Mouse (Mus musculus): ENCODE data around the gene Sppl2c. TPM values are rescaled to one million over a fixed set of nuclear protein-coding genes. Genes with fewer than 3 reads are reported as not detected.

Sppl2c gene
- polyA plus RNA-seq, 1 experiment from 2014 or later: not detected

DNA sequence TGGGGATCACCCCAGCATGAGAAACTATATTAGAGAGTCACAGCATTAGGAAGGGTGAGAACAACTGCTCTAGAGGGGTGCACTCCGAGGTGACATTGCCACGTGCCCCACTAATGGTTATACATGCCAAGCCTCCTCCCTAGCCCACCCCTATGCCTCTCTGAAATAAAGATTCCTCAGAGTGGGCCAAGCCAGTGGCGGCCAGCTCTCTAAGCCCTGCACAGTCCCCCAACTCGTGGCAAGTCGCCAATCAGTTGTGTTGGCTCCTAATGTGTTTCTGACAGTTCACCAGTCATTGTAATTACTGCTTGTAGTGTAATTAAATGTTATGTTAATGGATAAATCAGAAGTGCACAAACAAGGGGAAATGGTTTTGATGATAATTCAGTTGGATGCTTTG is 6.3 kb upstream of the Sppl2c start:
- no peak for ATAC-seq (replicated peaks; ENCODE audit: low FRiP score)
- H3K4me1 ChIP-seq (replicated peaks; ENCODE audit: control insufficient read depth, insufficient read depth, low read length): no peaks in the 10 kb centered on the region

DNA sequence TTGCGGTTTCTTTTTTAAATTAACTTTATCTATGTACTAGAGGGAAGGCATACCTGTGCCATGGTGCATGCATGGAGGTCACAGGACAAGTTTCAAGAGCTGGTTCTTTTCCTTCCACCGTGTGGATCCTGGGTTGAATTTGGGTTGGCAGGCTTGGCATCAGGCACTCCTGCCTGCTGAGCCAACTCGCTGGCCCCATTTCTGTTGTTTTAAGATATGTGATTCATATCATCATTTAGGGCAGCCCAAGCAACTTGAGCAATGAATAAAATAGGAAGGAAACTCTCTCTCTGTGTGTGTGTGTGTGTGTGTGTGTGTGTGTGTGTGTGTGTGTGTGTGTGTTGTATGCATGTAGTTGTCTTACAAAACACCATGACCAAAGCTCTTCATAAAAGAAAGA is 4.0 kb upstream of the Sppl2c start:
- Histone ChIP-seq H3K27me3 (replicated peaks; ENCODE audit: control insufficient read depth, insufficient read depth, low read length) (no peaks in the 10 kb centered on the region), H3K27ac (ENCODE audit: low read depth, low read length) (no peak overlapping the region), H3K4me1 (replicated peaks; ENCODE audit: control insufficient read depth, insufficient read depth, low read length) (no peaks in the 10 kb centered on the region), H3K4me3 (ENCODE audit: low read depth, low read length) (no peak overlapping the region), H3K9me3 (ENCODE audit: control insufficient read depth, low read length) (no peaks in the 10 kb centered on the region), H3K36me3 (ENCODE audit: control insufficient read depth, insufficient read depth, low read length) (no peaks in the 10 kb centered on the region), H3K4me2 (no peak overlapping the region), H3K9ac (ENCODE audit: low read depth, low read length) (no peak overlapping the region)
- 58% methylated on average over 3 of the region's 3 CpGs for WGBS
- DNase-seq (ENCODE audit: low spot score) (no peak), ATAC-seq (replicated peaks; ENCODE audit: low FRiP score) (no peak)

More for the DNA sequence above, 6.3 kb upstream of the Sppl2c start:
- Histone ChIP-seq H3K27me3 (replicated peaks; ENCODE audit: control insufficient read depth, insufficient read depth, low read length) (no peaks in the 10 kb centered on the region), H3K4me3 (ENCODE audit: low read depth, low read length) (no peak overlapping the region), H3K9ac (ENCODE audit: low read depth, low read length) (no peak overlapping the region), H3K4me2 (no peak overlapping the region), H3K9me3 (ENCODE audit: control insufficient read depth, low read length) (no peaks in the 10 kb centered on the region), H3K27ac (ENCODE audit: low read depth, low read length) (no peak overlapping the region), H3K36me3 (ENCODE audit: control insufficient read depth, insufficient read depth, low read length) (no peaks in the 10 kb centered on the region)
- WGBS: 69% methylated on average over 5 of the region's 5 CpGs
- no peak for DNase-seq (ENCODE audit: low spot score)

DNA sequence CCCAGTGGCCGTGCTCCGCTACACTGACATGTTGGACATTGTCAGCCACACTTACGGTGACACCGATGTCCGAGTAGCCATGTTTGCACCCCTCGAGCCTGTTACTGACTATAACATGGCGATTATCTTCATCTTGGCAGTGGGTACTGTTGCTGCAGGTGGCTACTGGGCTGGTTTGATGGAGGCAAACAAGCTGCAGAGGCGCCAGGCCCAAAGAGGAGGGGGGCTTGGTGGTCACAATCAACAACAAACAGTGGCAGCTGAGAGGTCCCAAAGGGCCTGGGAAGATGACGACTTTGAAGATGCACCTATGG is 667 bp downstream of the Sppl2c start:
- H3K36me3 ChIP-seq (ENCODE audit: control insufficient read depth, insufficient read depth, low read length): no peaks in the 10 kb centered on the region

DNA sequence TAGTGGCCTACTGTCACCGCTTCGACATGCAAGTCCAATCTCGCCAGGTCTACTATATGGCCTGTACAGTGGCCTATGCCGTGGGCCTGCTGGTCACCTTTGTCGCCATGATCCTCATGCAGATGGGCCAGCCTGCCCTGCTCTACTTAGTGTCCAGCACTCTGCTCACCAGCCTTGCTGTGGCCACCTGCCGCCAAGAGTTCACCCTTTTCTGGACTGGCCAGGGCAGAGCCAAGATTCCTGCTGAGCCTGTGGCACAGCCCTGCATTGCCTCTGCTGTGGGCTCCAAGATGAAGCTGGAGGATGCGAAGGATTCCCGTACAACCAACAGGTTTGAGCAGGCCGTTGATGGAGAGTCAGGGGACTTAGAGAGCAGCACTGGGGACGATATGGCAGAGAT is 1.6 kb downstream of the Sppl2c start:
- Histone ChIP-seq H3K36me3 (ENCODE audit: control insufficient read depth, insufficient read depth, low read length) (no peaks in the 10 kb centered on the region), H3K4me3 (ENCODE audit: low read depth, low read length) (no peak overlapping the region), H3K4me1 (replicated peaks; ENCODE audit: control insufficient read depth, insufficient read depth, low read length) (no peaks in the 10 kb centered on the region), H3K27me3 (replicated peaks; ENCODE audit: control insufficient read depth, insufficient read depth, low read length) (no peaks in the 10 kb centered on the region; the same call in 1 of the 2 replicates), H3K27ac (ENCODE audit: low read depth, low read length) (no peak overlapping the region), H3K9ac (ENCODE audit: low read depth, low read length) (no peak overlapping the region), H3K9me3 (ENCODE audit: control insufficient read depth, low read length) (no peaks in the 10 kb centered on the region), H3K4me2 (no peak overlapping the region)
- DNase-seq (ENCODE audit: low spot score) (no peak), ATAC-seq (replicated peaks; ENCODE audit: low FRiP score) (no peak)
- WGBS: 90% methylated on average over 10 of the region's 10 CpGs

More for the DNA sequence above, 667 bp downstream of the Sppl2c start:
- no peaks in the 10 kb centered on the region for H3K4me1 ChIP-seq (replicated peaks; ENCODE audit: control insufficient read depth, insufficient read depth, low read length)
- no peak for DNase-seq (ENCODE audit: low spot score)
- H3K27ac ChIP-seq (ENCODE audit: low read depth, low read length): no peak overlapping the region
- no peaks in the 10 kb centered on the region for H3K9me3 ChIP-seq (ENCODE audit: control insufficient read depth, low read length)
- H3K27me3 ChIP-seq (replicated peaks; ENCODE audit: control insufficient read depth, insufficient read depth, low read length): no peaks in the 10 kb centered on the region; the same call in 1 of the 2 replicates
- no peak overlapping the region for H3K4me3 ChIP-seq (ENCODE audit: low read depth, low read length)
- H3K9ac ChIP-seq (ENCODE audit: low read depth, low read length): no peak overlapping the region
- ATAC-seq (replicated peaks; ENCODE audit: low FRiP score): no peak
- 89% methylated on average over 9 of the region's 9 CpGs for WGBS
- H3K4me2 ChIP-seq: no peak overlapping the region

DNA sequence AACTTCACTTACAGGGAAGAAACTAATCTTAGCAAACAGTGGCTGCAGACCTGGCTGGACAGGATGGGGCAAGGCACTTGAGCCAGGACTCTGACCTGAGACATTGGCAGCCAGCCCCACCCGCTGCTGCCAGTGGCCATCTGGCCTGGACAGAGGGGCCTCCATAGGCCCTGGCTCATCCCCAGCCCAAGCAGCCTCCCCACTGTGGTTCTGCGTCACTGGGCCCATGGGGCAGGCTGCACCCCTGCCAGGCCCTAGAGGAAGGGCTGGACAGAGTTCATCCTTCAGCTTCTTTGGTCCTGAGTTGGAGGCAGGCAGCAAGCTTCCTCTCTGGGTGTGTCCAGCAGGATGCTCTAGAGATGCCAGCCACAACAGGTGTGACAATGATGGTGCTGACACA is 3.9 kb downstream of the Sppl2c start:
- Histone ChIP-seq H3K27me3 (replicated peaks; ENCODE audit: control insufficient read depth, insufficient read depth, low read length) (no peaks in the 10 kb centered on the region; the same call in 1 of the 2 replicates), H3K27ac (ENCODE audit: low read depth, low read length) (no peak overlapping the region), H3K4me2 (no peak overlapping the region), H3K4me3 (ENCODE audit: low read depth, low read length) (no peak overlapping the region), H3K36me3 (ENCODE audit: control insufficient read depth, insufficient read depth, low read length) (no peaks in the 10 kb centered on the region), H3K9me3 (ENCODE audit: control insufficient read depth, low read length) (no peaks in the 10 kb centered on the region), H3K9ac (ENCODE audit: low read depth, low read length) (no peak overlapping the region), H3K4me1 (replicated peaks; ENCODE audit: control insufficient read depth, insufficient read depth, low read length) (no peaks in the 10 kb centered on the region)
- WGBS: 72% methylated on average over 2 of the region's 2 CpGs
- DNase-seq (ENCODE audit: low spot score) (no peak), ATAC-seq (replicated peaks; ENCODE audit: low FRiP score) (no peak)

DNA sequence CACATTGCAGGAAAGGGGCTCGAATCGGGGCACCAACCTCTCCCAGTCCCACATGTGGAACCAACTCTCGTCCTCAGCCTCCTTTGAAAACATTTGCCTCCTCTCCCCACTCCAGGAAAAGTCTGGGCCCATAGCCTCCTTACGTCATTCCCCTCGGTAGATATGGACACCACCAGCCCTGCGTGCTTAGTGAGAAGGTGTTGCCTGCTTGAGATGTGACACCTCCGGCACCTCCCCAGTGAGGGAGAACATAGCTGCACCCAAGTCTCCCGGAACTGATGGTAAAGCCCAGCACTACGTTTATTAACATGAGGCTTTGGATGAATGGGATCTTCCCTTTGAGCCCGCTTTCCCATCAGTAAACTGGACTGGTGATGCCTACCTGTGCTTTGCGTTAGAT is 9.3 kb downstream of the Sppl2c start:
- no peak overlapping the region for H3K4me3 ChIP-seq (ENCODE audit: low read depth, low read length)
- peaks cover 11% of the 10 kb centered on the region for H3K27me3 ChIP-seq (replicated peaks; ENCODE audit: control insufficient read depth, insufficient read depth, low read length)
- H3K36me3 ChIP-seq (ENCODE audit: control insufficient read depth, insufficient read depth, low read length): no peaks in the 10 kb centered on the region
- H3K27ac ChIP-seq (ENCODE audit: low read depth, low read length): no peak overlapping the region
- no peaks in the 10 kb centered on the region for H3K9me3 ChIP-seq (ENCODE audit: control insufficient read depth, low read length)
- no peak for DNase-seq (ENCODE audit: low spot score)
- no peak overlapping the region for H3K9ac ChIP-seq (ENCODE audit: low read depth, low read length)
- no peaks in the 10 kb centered on the region for H3K4me1 ChIP-seq (replicated peaks; ENCODE audit: control insufficient read depth, insufficient read depth, low read length)
- WGBS: 69% methylated on average over 11 of the region's 11 CpGs
- H3K4me2 ChIP-seq: no peak overlapping the region
- no peak for ATAC-seq (replicated peaks; ENCODE audit: low FRiP score)

DNA sequence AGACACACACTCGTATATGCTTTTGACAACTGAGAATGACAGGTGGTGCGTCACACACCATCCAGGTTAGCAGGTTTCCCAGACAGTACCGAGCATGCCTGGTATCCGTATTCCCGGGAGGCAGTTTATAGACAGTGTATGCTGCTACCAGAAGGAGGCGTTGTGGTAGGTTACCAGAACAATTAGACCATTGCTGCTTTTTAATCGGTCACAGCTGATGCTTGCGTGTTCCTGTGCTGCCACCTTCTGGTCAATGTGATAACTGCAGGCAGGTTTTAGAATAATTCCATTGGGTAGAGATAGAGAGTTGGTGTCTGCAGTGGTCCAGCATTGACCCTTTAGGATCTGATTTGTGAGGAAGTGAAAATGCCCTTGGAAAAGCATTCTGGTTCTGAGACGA is 9.7 kb downstream of the Sppl2c start:
- Histone ChIP-seq H3K4me3 (ENCODE audit: low read depth, low read length) (no peak overlapping the region), H3K4me2 (no peak overlapping the region), H3K4me1 (replicated peaks; ENCODE audit: control insufficient read depth, insufficient read depth, low read length) (no peaks in the 10 kb centered on the region), H3K27me3 (replicated peaks; ENCODE audit: control insufficient read depth, insufficient read depth, low read length) (peaks cover 11% of the 10 kb centered on the region), H3K36me3 (ENCODE audit: control insufficient read depth, insufficient read depth, low read length) (no peaks in the 10 kb centered on the region), H3K27ac (ENCODE audit: low read depth, low read length) (no peak overlapping the region), H3K9me3 (ENCODE audit: control insufficient read depth, low read length) (no peaks in the 10 kb centered on the region), H3K9ac (ENCODE audit: low read depth, low read length) (no peak overlapping the region)
- ATAC-seq (replicated peaks; ENCODE audit: low FRiP score) (no peak), DNase-seq (ENCODE audit: low spot score) (peak; percentile 69)
- 12% methylated on average over 9 of the region's 9 CpGs for WGBS

DNA sequence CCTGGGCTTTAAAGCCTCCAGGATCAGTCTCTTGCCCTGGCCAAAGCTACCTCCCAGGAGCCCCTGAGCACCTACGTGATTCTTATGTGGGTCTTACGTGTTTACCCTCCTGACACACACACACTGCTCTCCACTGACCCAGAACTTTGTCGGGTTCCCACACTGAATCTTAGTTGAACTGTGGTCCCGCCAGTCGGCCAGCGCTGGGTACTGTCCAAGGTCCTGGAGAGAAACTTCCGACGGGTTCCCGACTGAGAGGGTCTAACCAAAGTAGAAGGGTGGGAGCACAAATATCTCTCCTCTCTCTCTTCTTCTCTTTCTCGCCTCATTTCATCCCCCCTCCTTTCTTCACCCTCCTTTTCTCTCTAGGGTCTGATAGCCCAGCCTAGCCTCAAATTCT is 11.7 kb downstream of the Sppl2c start:
- Histone ChIP-seq H3K27ac (ENCODE audit: low read depth, low read length) (no peak overlapping the region), H3K9ac (ENCODE audit: low read depth, low read length) (no peak overlapping the region), H3K4me1 (replicated peaks; ENCODE audit: control insufficient read depth, insufficient read depth, low read length) (no peaks in the 10 kb centered on the region), H3K27me3 (replicated peaks; ENCODE audit: control insufficient read depth, insufficient read depth, low read length) (peaks cover 11% of the 10 kb centered on the region), H3K36me3 (ENCODE audit: control insufficient read depth, insufficient read depth, low read length) (no peaks in the 10 kb centered on the region), H3K4me3 (ENCODE audit: low read depth, low read length) (no peak overlapping the region), H3K4me2 (no peak overlapping the region), H3K9me3 (ENCODE audit: control insufficient read depth, low read length) (no peaks in the 10 kb centered on the region)
- no peak for ATAC-seq (replicated peaks; ENCODE audit: low FRiP score)
- DNase-seq (ENCODE audit: low spot score): peak; percentile 58
- 6% methylated on average over 10 of the region's 10 CpGs for WGBS

DNA sequence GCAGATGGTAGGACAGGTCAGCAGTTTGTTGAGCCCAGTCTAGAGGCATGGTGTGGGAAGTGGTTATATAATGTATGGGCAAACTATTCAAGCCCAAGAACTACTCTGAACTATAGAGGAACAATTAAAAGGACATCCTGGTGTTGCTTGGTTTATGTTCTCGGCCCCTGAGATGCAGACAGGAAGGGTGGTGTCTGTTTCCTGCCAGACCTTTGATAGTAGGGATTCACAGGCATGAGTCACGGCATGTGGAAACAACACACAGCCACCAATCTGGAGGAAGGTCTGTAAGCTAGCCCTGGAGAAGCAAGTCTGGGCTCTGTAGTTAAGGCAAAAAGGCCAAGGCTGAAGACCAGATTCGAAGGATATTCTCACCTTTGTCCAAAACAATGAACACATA is 17.1 kb downstream of the Sppl2c start:
- 51% methylated on average over 3 of the region's 3 CpGs for WGBS
- no peaks in the 10 kb centered on the region for H3K4me1 ChIP-seq (replicated peaks; ENCODE audit: control insufficient read depth, insufficient read depth, low read length)
- H3K4me3 ChIP-seq (ENCODE audit: low read depth, low read length): no peak overlapping the region
- H3K27me3 ChIP-seq (replicated peaks; ENCODE audit: control insufficient read depth, insufficient read depth, low read length): peaks cover 2% of the 10 kb centered on the region
- H3K27ac ChIP-seq (ENCODE audit: low read depth, low read length): no peak overlapping the region
- H3K36me3 ChIP-seq (ENCODE audit: control insufficient read depth, insufficient read depth, low read length): no peaks in the 10 kb centered on the region
- DNase-seq (ENCODE audit: low spot score) (no peak), ATAC-seq (replicated peaks; ENCODE audit: low FRiP score) (no peak)
- no peak overlapping the region for H3K9ac ChIP-seq (ENCODE audit: low read depth, low read length)
- no peak overlapping the region for H3K4me2 ChIP-seq
- H3K9me3 ChIP-seq (ENCODE audit: control insufficient read depth, low read length): no peaks in the 10 kb centered on the region

Data from liver, embryonic 11.5 days (tissue).